Mouse (Mus musculus): Measurements from ENCODE around the gene Brca2. TPM values are rescaled to one million over a fixed set of nuclear protein-coding genes. Genes with fewer than 3 reads are reported as not detected.

Brca2 gene
- polyA plus RNA-seq, 1 experiment from 2014 or later = 12.7 TPM

DNA sequence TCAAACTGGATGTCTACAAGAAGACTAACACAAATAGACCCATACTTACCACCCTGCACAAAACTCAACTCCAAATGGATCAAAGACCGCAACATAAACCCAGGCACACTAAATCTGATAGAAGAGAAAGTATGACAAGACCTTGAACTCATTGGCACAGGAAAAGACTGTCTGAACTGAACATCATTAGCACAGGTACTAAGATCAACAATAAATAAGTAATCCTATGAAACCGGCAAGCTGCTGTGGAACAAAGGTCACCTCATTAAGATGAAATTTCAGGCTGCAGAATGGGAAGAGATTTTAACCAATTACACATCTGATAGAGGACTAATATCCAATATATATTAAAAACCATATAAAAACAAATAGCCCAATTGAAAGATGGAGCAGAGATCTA is 93.8 kb downstream of the Brca2 start:
- WGBS = 89% methylated on average over 2 of the region's 2 CpGs
- ATAC-seq (ENCODE audit: low read depth) = no peak
- no peak overlapping the region for H3K27ac ChIP-seq (ENCODE audit: low read depth, low read length)

DNA sequence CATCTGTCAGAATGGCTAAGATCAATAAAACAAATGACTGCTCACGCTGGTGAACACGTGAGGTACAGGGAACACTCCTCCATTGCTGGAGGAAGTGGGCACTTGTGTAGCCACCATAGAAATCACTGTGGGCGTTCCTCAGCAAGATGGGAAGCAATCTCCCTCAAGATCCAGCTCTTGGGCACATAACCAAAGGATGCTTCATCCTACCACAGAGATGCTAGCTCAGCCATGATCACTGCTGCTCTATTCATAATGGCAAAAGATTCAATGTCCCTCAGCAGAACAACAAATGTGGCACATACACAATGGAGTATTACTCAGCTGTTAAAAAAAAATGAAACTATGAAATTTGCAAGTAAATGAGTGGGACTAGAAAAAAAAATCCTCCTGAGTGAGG is 94.3 kb downstream of the Brca2 start:
- H3K27ac ChIP-seq (ENCODE audit: low read depth, low read length) = no peak overlapping the region
- no peak overlapping the region for H3K9ac ChIP-seq (replicated peaks; ENCODE audit: low read depth, low read length)
- H3K27me3 ChIP-seq (ENCODE audit: control insufficient read depth, insufficient read depth, low read length) = no peaks in the 10 kb centered on the region
- H3K4me1 ChIP-seq (ENCODE audit: control insufficient read depth, insufficient read depth, low read length) = no peaks in the 10 kb centered on the region
- no peaks in the 10 kb centered on the region for H3K36me3 ChIP-seq (ENCODE audit: control insufficient read depth, insufficient read depth, low read length)
- 75% methylated on average over 3 of the region's 3 CpGs for WGBS
- H3K9me3 ChIP-seq (ENCODE audit: control insufficient read depth, low read length) = no peaks in the 10 kb centered on the region
- no peak for ATAC-seq (ENCODE audit: low read depth)
- H3K4me3 ChIP-seq (ENCODE audit: low read depth, low read length) = no peak overlapping the region
- no peak overlapping the region for H3K4me2 ChIP-seq (ENCODE audit: low read depth, low read length)

More for the DNA sequence above, 93.8 kb downstream of the Brca2 start:
- H3K4me2 ChIP-seq (ENCODE audit: low read depth, low read length) = no peak overlapping the region
- H3K4me1 ChIP-seq (ENCODE audit: control insufficient read depth, insufficient read depth, low read length) = no peaks in the 10 kb centered on the region
- no peak overlapping the region for H3K4me3 ChIP-seq (ENCODE audit: low read depth, low read length)
- H3K9ac ChIP-seq (replicated peaks; ENCODE audit: low read depth, low read length) = no peak overlapping the region
- no peaks in the 10 kb centered on the region for H3K9me3 ChIP-seq (ENCODE audit: control insufficient read depth, low read length)
- no peaks in the 10 kb centered on the region for H3K36me3 ChIP-seq (ENCODE audit: control insufficient read depth, insufficient read depth, low read length)
- H3K27me3 ChIP-seq (ENCODE audit: control insufficient read depth, insufficient read depth, low read length) = no peaks in the 10 kb centered on the region

DNA sequence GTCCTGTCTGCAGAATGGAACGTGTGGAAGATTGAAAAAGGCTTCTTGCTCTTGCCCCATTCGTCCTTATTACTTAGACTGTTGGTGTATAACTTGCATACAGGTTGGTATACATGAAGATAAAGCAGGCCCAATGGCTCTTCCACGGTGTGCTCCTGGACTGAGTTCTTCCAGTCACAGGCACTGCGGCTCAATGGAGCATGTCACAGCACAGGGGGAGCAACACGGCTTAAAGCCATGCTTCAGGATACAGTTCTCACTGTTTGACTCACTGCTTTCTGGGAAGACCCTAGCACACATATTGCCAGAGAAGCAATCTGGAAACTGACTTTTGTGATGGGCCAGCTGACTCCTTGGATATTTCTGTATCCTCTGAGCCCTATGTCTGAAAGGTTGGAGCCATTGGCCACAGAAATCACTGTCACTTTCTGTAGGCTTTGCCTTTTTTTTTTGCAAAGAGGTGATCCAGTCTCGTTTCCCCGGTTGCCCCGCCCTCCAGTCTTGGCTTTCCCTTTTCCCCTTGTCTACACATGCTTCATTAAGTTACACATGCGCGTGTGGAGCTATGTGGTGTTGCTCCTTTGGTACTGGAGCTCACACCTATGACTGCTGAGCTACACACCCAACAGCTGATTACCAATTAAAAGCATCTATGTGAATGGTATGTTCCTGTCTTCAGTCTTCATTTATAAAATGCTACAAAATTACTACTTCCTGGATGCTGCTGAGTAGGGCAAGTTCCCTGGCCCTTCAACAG is 96.3 kb downstream of the Brca2 start:
- H3K4me3 ChIP-seq (ENCODE audit: low read depth, low read length) = no peak overlapping the region
- no peak for ATAC-seq (ENCODE audit: low read depth)
- no peak overlapping the region for H3K27ac ChIP-seq (ENCODE audit: low read depth, low read length)
- no peaks in the 10 kb centered on the region for H3K9me3 ChIP-seq (ENCODE audit: control insufficient read depth, low read length)
- 91% methylated on average over 10 of the region's 10 CpGs for WGBS
- no peaks in the 10 kb centered on the region for H3K36me3 ChIP-seq (ENCODE audit: control insufficient read depth, insufficient read depth, low read length)
- H3K4me1 ChIP-seq (ENCODE audit: control insufficient read depth, insufficient read depth, low read length) = no peaks in the 10 kb centered on the region
- H3K4me2 ChIP-seq (ENCODE audit: low read depth, low read length) = no peak overlapping the region
- no peaks in the 10 kb centered on the region for H3K27me3 ChIP-seq (ENCODE audit: control insufficient read depth, insufficient read depth, low read length)
- no peak overlapping the region for H3K9ac ChIP-seq (replicated peaks; ENCODE audit: low read depth, low read length)

Other genes starting within 250 kb of the Brca2 start
- not detected in 2 replicates for gene Zar1l, start 4.5 kb upstream of the Brca2 start, polyA plus RNA-seq (2014; fragmentation: Nextera tagmentation; extraction: Ambion mirVana)
- 14.5 and 19.8 TPM in 2 replicates for gene N4bp2l1, start 74.6 kb downstream of the Brca2 start, polyA plus RNA-seq (2014; fragmentation: Nextera tagmentation; extraction: Ambion mirVana)
- 39.1 and 45.4 TPM in 2 replicates for gene N4bp2l2, start 143.6 kb downstream of the Brca2 start, polyA plus RNA-seq (2014; fragmentation: Nextera tagmentation; extraction: Ambion mirVana)
- gene Pds5b, start 151.1 kb downstream of the Brca2 start, polyA plus RNA-seq (2014; fragmentation: Nextera tagmentation; extraction: Ambion mirVana) = 52.2 and 55.5 TPM in 2 replicates